Mouse (Mus musculus) bone marrow macrophage, adult 2 months (primary cell): ENCODE results near the gene Olfr1496. TPM values are rescaled to one million over a fixed set of nuclear protein-coding genes. Genes with fewer than 3 reads are reported as not detected.

Experiments
- H3K27ac ChIP-seq: 2 replicates; pipeline ENCODE4 v1.5.1; 2012; ENCODE audit warnings: low read depth, low read length; ENCODE audit not compliant: insufficient read depth
- H3K4me1 ChIP-seq: 2 replicates; pipeline ENCODE4 v1.6.1; 2012; ENCODE audit warnings: low read length; ENCODE audit not compliant: control insufficient read depth, insufficient read depth
- H3K4me3 ChIP-seq: 2 replicates; pipeline ENCODE4 v1.5.1; 2012; ENCODE audit warnings: mild to moderate bottlenecking, low read length, moderate library complexity; ENCODE audit not compliant: insufficient read depth
- CTCF ChIP-seq: IDR thresholded peaks from 2 replicates; pipeline ENCODE4 v1.5.1; 2012; ENCODE audit warnings: low read depth, mild to moderate bottlenecking, low read length, moderate library complexity
- POLR2A ChIP-seq: IDR thresholded peaks from 2 replicates; pipeline ENCODE4 v1.6.1; 2012; ENCODE audit warnings: mild to moderate bottlenecking, low read depth, low read length, borderline replicate concordance
- polyA plus RNA-seq: library from polyadenylated mRNA; stranded (reverse); fragments of >200 nt; gene quantifications from 2 replicates; pipeline ENCODE4 v1.2.4, GENCODE M21; 2012; ENCODE audit not compliant: missing spikeins, insufficient read depth, insufficient read length

Gene Olfr1496
- polyA plus RNA-seq, 1 experiment: not detected

DNA sequence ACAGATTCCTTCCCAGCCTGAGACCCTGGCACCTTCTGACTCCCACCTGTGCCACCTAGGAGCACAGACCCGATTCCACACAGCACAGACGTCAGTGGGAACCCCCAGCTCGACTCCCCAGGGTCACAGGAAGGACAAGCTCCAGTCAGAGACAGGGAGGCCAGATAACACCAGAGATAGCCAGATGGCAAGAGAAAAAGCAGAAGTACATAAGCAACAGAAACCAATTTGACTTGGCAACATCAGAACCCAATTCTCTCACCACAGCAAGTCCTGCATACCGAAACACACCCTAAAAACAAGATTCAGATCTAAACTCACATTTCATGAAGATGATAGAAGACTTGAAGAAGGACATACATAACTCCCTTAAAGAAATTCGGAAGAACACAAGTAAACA, 43.2 kb downstream of the Olfr1496 start:
- Histone ChIP-seq H3K4me1 (no peaks in the 10 kb centered on the region), H3K4me3 (no peak overlapping the region), H3K27ac (no peak overlapping the region)
- TF ChIP-seq CTCF (no peak), POLR2A (no peak)

GRCm38 (mm10) chr19:13828447-13828846, 50.8 kb downstream of the Olfr1496 start:
- Histone ChIP-seq H3K4me3 (no peak overlapping the region), H3K27ac (no peak overlapping the region), H3K4me1 (no peaks in the 10 kb centered on the region)
- TF ChIP-seq POLR2A (no peak), CTCF (no peak)

GRCm38 (mm10) chr19:13830388-13830787, 52.7 kb downstream of the Olfr1496 start, which contains the start of gene Olfr1500:
TSS of gene Olfr1500 (minus strand) at chr19:13830488.
- no peak for TF ChIP-seq POLR2A
- no peak for TF ChIP-seq CTCF
- Histone ChIP-seq H3K4me3 (no peak within 1 kb of the TSS), H3K4me1 (no peaks in the 10 kb centered on the region), H3K27ac (no peak within 1 kb of the TSS)

Other genes starting within 250 kb of the Olfr1496 start
- gene Olfr1480, start 250.0 kb upstream of the Olfr1496 start, polyA plus RNA-seq: not detected in 2 replicates
- gene Olfr1484, start 194.4 kb upstream of the Olfr1496 start, polyA plus RNA-seq: not detected in 2 replicates
- not detected in 2 replicates for gene Olfr1487, start 160.5 kb upstream of the Olfr1496 start, polyA plus RNA-seq
- gene Olfr1489, start 146.3 kb upstream of the Olfr1496 start, polyA plus RNA-seq: 0.13 and 0.19 TPM in 2 replicates
- not detected in 2 replicates for gene Olfr1490, start 126.8 kb upstream of the Olfr1496 start, polyA plus RNA-seq
- gene Olfr1491, start 80.6 kb upstream of the Olfr1496 start, polyA plus RNA-seq: not detected in 2 replicates
- gene Olfr1493-ps1, start 54.6 kb upstream of the Olfr1496 start, polyA plus RNA-seq: not detected in 2 replicates
- not detected in 2 replicates for gene Olfr1494, start 38.1 kb upstream of the Olfr1496 start, polyA plus RNA-seq
- not detected in 2 replicates for gene Olfr1495, start 13.3 kb upstream of the Olfr1496 start, polyA plus RNA-seq
- gene Olfr1497, start 20.3 kb downstream of the Olfr1496 start, polyA plus RNA-seq: not detected in 2 replicates
- gene Olfr1499, start 41.6 kb downstream of the Olfr1496 start, polyA plus RNA-seq: not detected in 2 replicates
- not detected in 2 replicates for gene Olfr1500, start 52.6 kb downstream of the Olfr1496 start, polyA plus RNA-seq
- gene Olfr1501, start 72.8 kb downstream of the Olfr1496 start, polyA plus RNA-seq: not detected in 2 replicates
- gene Olfr1502, start 83.9 kb downstream of the Olfr1496 start, polyA plus RNA-seq: not detected in 2 replicates
- gene Olfr1504, start 120.0 kb downstream of the Olfr1496 start, polyA plus RNA-seq: not detected in 2 replicates
- not detected in 2 replicates for gene Olfr1505, start 135.7 kb downstream of the Olfr1496 start, polyA plus RNA-seq